ENCODE assay signal across 8 mouse cellular contexts in genomic region chr15:27315964-27316745, GRCm38 (mm10).
DNase-seq lines count a peak whose midpoint lies in the region; ATAC-seq and TF ChIP-seq lines count a peak whose summit lies in the region.

No protein-coding gene starts in this region.

- no peak for DNase-seq in gastrocnemius, adult 2 months
- DNase-seq in gastrocnemius, adult 8-10 months (ENCODE audit: low spot score in 2 of 2) = no peak
- peak; percentile 40 for DNase-seq in thymus, postnatal 0 days (ENCODE audit: low spot score)
- no peak for DNase-seq in thymus, postnatal 36 days
- DNase-seq in hindbrain, embryonic 14.5 days (ENCODE audit: low spot score) = peak; percentile 84
- DNase-seq in adrenal gland, adult 8-10 months = no peak
- DNase-seq in natural killer cell, adult 2 months (ENCODE audit: low spot score in 2 of 2) = no peak
- DNase-seq in urinary bladder, adult 2 months (ENCODE audit: low spot score) = no peak

- no peaks in the 10 kb centered on the region for H3K4me1 ChIP-seq in hindbrain, embryonic 14.5 days (replicated peaks; ENCODE audit: control insufficient read depth, insufficient read depth, low read length)

- intact Hi-C loops in gastrocnemius, adult 2 months (cut with DNase I) = loop anchor here (2.0 kb wide), 1 partner anchor 327 kb away; no protein-coding TSS in a partner anchor

- H3K9ac ChIP-seq in hindbrain, embryonic 14.5 days = no peak overlapping the region

- peak; percentile 69 for TF ChIP-seq CTCF in gastrocnemius, adult 2 months (IDR thresholded peaks at IDR 0.05)

- no peak overlapping the region for H3K4me2 ChIP-seq in hindbrain, embryonic 14.5 days (replicated peaks)

- H3K9me3 ChIP-seq in hindbrain, embryonic 14.5 days (ENCODE audit: control insufficient read depth, low read length) = no peaks in the 10 kb centered on the region

- ATAC-seq in hindbrain, embryonic 14.5 days (ENCODE audit: low FRiP score) = no peak; the same call in 1 of the 2 replicates

- WGBS in hindbrain, embryonic 14.5 days = 49% methylated on average over 4 of the region's 4 CpGs

- no peak overlapping the region for H3K27ac ChIP-seq in gastrocnemius, adult 2 months
- no peak overlapping the region for H3K27ac ChIP-seq in hindbrain, embryonic 14.5 days

- no peaks in the 10 kb centered on the region for H3K36me3 ChIP-seq in hindbrain, embryonic 14.5 days (replicated peaks; ENCODE audit: control insufficient read depth, insufficient read depth)

- no peak overlapping the region for H3K4me3 ChIP-seq in gastrocnemius, adult 2 months
- no peak overlapping the region for H3K4me3 ChIP-seq in hindbrain, embryonic 14.5 days (replicated peaks; ENCODE audit: low read length)

- no peaks in the 10 kb centered on the region for H3K27me3 ChIP-seq in hindbrain, embryonic 14.5 days (ENCODE audit: control insufficient read depth, insufficient read depth, low read length)

Comparison
In these comparisons a context has a peak if more than half of its experiments do, and no peak if none do; other contexts are left out.
1. DNase-seq: peak in thymus, postnatal 0 days (single experiment) and hindbrain, embryonic 14.5 days (single experiment); none in gastrocnemius, adult 2 months (single experiment), gastrocnemius, adult 8-10 months (0 of 2), thymus, postnatal 36 days (0 of 2), adrenal gland, adult 8-10 months (single experiment), natural killer cell, adult 2 months (0 of 2) and urinary bladder, adult 2 months (single experiment).